Mouse (Mus musculus): ENCODE measurements around the gene Myo5a.
A peak's percentile ranks its signal among the peaks of the same experiment; 100 is the strongest.

Myo5a gene

GRCm38 (mm10) chr9:75070457-75071028, at the start of gene Myo5a:
TSS of gene Myo5a (plus strand) at chr9:75071015.
- DNase-seq (ENCODE audit: low spot score): no peak

- DNase-seq (ENCODE audit: low spot score): no peak
Observed at GRCm38 (mm10) chr9:75022546-75022945, 48.3 kb upstream of the Myo5a start.

GRCm38 (mm10) chr9:75023150-75023894, 47.5 kb upstream of the Myo5a start:
- no peak for DNase-seq (ENCODE audit: low spot score)

GRCm38 (mm10) chr9:75024089-75024488, 46.7 kb upstream of the Myo5a start:
- DNase-seq (ENCODE audit: low spot score): peak; percentile 36

GRCm38 (mm10) chr9:75025689-75026088, 45.1 kb upstream of the Myo5a start:
- DNase-seq (ENCODE audit: low spot score): no peak

GRCm38 (mm10) chr9:75032408-75032807, 38.4 kb upstream of the Myo5a start:
- DNase-seq (ENCODE audit: low spot score): no peak

- no peak for DNase-seq (ENCODE audit: low spot score)
Observed at GRCm38 (mm10) chr9:75033141-75033540, 37.7 kb upstream of the Myo5a start.

GRCm38 (mm10) chr9:75034691-75035090, 36.1 kb upstream of the Myo5a start:
- DNase-seq (ENCODE audit: low spot score): no peak

- DNase-seq (ENCODE audit: low spot score): no peak
Observed at GRCm38 (mm10) chr9:75035944-75036343, 34.9 kb upstream of the Myo5a start.

- DNase-seq (ENCODE audit: low spot score): peak; percentile 62
Observed at GRCm38 (mm10) chr9:75037451-75038356, 33.1 kb upstream of the Myo5a start, which contains the start of gene Arpp19. TSS of gene Arpp19 (plus strand) at chr9:75037614.

GRCm38 (mm10) chr9:75038357-75038688, 32.5 kb upstream of the Myo5a start:
- no peak for DNase-seq (ENCODE audit: low spot score)

- no peak for DNase-seq (ENCODE audit: low spot score)
Observed at GRCm38 (mm10) chr9:75040566-75040965, 30.2 kb upstream of the Myo5a start.

- DNase-seq (ENCODE audit: low spot score): no peak
Observed at GRCm38 (mm10) chr9:75041840-75042525, 28.8 kb upstream of the Myo5a start.

GRCm38 (mm10) chr9:75043191-75043590, 27.6 kb upstream of the Myo5a start:
- no peak for DNase-seq (ENCODE audit: low spot score)

- no peak for DNase-seq (ENCODE audit: low spot score)
Observed at GRCm38 (mm10) chr9:75047079-75047478, 23.7 kb upstream of the Myo5a start.

GRCm38 (mm10) chr9:75049100-75049499, 21.7 kb upstream of the Myo5a start:
- no peak for DNase-seq (ENCODE audit: low spot score)

GRCm38 (mm10) chr9:75050003-75050402, 20.8 kb upstream of the Myo5a start:
- DNase-seq (ENCODE audit: low spot score): peak; percentile 55

- DNase-seq (ENCODE audit: low spot score): no peak
Observed at GRCm38 (mm10) chr9:75051841-75052240, 19.0 kb upstream of the Myo5a start.

GRCm38 (mm10) chr9:75055046-75055445, 15.8 kb upstream of the Myo5a start:
- no peak for DNase-seq (ENCODE audit: low spot score)

GRCm38 (mm10) chr9:75064678-75065331, 6.0 kb upstream of the Myo5a start:
- DNase-seq (ENCODE audit: low spot score): no peak

GRCm38 (mm10) chr9:75071029-75071705, 352 bp downstream of the Myo5a start:
- peak; percentile 60 for DNase-seq (ENCODE audit: low spot score)
